Mouse (Mus musculus): Measurements from ENCODE around the gene Csnk2a2.

- TF ChIP-seq CTCF (IDR thresholded peaks at IDR 0.05) (no peak; the same call in 1 of the 2 replicates), EP300 (IDR thresholded peaks at IDR 0.05) (no peak)
Measured at GRCm38 (mm10) chr8:95528750-95529310, 39.0 kb upstream of the Csnk2a2 start.

Data from lung, postnatal 0 days (tissue).